Mouse (Mus musculus): ENCODE data around the gene Ubash3b.

Gene Ubash3b

GRCm38 (mm10) chr9:41161413-41161812 lies at the start of gene Ubash3b:
Gene Ubash3b, minus strand, starts transcription at chr9:41161697.
- DNase-seq (ENCODE audit: low read depth, low spot score) = no peak

- peak; percentile 93 for DNase-seq (ENCODE audit: low read depth, low spot score)
Observed at GRCm38 (mm10) chr9:41207130-41208104, 45.9 kb upstream of the Ubash3b start.

- DNase-seq (ENCODE audit: low read depth, low spot score) = no peak
Observed at GRCm38 (mm10) chr9:41206717-41207116, 45.2 kb upstream of the Ubash3b start.

GRCm38 (mm10) chr9:41205267-41205666 lies 43.8 kb upstream of the Ubash3b start:
- DNase-seq (ENCODE audit: low read depth, low spot score) = no peak

GRCm38 (mm10) chr9:41199456-41200252 lies 38.2 kb upstream of the Ubash3b start:
- DNase-seq (ENCODE audit: low read depth, low spot score) = no peak

GRCm38 (mm10) chr9:41198501-41199265 lies 37.2 kb upstream of the Ubash3b start:
- DNase-seq (ENCODE audit: low read depth, low spot score) = no peak

GRCm38 (mm10) chr9:41195742-41196311 lies 34.3 kb upstream of the Ubash3b start:
- DNase-seq (ENCODE audit: low read depth, low spot score) = no peak

- DNase-seq (ENCODE audit: low read depth, low spot score) = no peak
Observed at GRCm38 (mm10) chr9:41191651-41192210, 30.2 kb upstream of the Ubash3b start.

GRCm38 (mm10) chr9:41190745-41191482 lies 29.4 kb upstream of the Ubash3b start:
- peak; percentile 78 for DNase-seq (ENCODE audit: low read depth, low spot score)

- DNase-seq (ENCODE audit: low read depth, low spot score) = no peak
Observed at GRCm38 (mm10) chr9:41187939-41188338, 26.4 kb upstream of the Ubash3b start.

GRCm38 (mm10) chr9:41187498-41187897 lies 26.0 kb upstream of the Ubash3b start:
- no peak for DNase-seq (ENCODE audit: low read depth, low spot score)

- no peak for DNase-seq (ENCODE audit: low read depth, low spot score)
Observed at GRCm38 (mm10) chr9:41185331-41185730, 23.8 kb upstream of the Ubash3b start.

- DNase-seq (ENCODE audit: low read depth, low spot score) = no peak
Observed at GRCm38 (mm10) chr9:41182550-41182949, 21.1 kb upstream of the Ubash3b start.

GRCm38 (mm10) chr9:41181803-41182202 lies 20.3 kb upstream of the Ubash3b start:
- DNase-seq (ENCODE audit: low read depth, low spot score) = no peak

GRCm38 (mm10) chr9:41181372-41181771 lies 19.9 kb upstream of the Ubash3b start:
- DNase-seq (ENCODE audit: low read depth, low spot score) = no peak

- no peak for DNase-seq (ENCODE audit: low read depth, low spot score)
Observed at GRCm38 (mm10) chr9:41179056-41179455, 17.6 kb upstream of the Ubash3b start.

GRCm38 (mm10) chr9:41173158-41173557 lies 11.7 kb upstream of the Ubash3b start:
- DNase-seq (ENCODE audit: low read depth, low spot score) = no peak

GRCm38 (mm10) chr9:41172426-41172825 lies 10.9 kb upstream of the Ubash3b start:
- DNase-seq (ENCODE audit: low read depth, low spot score) = no peak

- no peak for DNase-seq (ENCODE audit: low read depth, low spot score)
Observed at GRCm38 (mm10) chr9:41170026-41170425, 8.5 kb upstream of the Ubash3b start.

GRCm38 (mm10) chr9:41168656-41169055 lies 7.2 kb upstream of the Ubash3b start:
- no peak for DNase-seq (ENCODE audit: low read depth, low spot score)
